Mouse (Mus musculus): ENCODE measurements around the gene Erg28.

GRCm38 (mm10) chr12:85809726-85810125, 14.6 kb downstream of the Erg28 start:
- TF ChIP-seq POLR2A (IDR thresholded peaks at IDR 0.05; ENCODE audit: extremely low read depth, insufficient read depth, low read length) (no peak), CTCF (IDR thresholded peaks at IDR 0.05; ENCODE audit: low read depth, low read length) (no peak)
